Mouse (Mus musculus): ENCODE data around the gene Adora2b.

GRCm38 (mm10) chr11:62281601-62281997, 32.8 kb downstream of the Adora2b start:
- TF ChIP-seq POLR2A (IDR thresholded peaks at IDR 0.05; ENCODE audit: borderline replicate concordance, extremely low read depth, low read depth, low read length) (no peak), CTCF (IDR thresholded peaks at IDR 0.05; ENCODE audit: insufficient read depth, low read length) (no peak)

Measured in lung, adult 2 months (tissue).